Mouse (Mus musculus): ENCODE results near the gene Tlr13. TPM values are rescaled to one million over a fixed set of nuclear protein-coding genes. Genes with fewer than 3 reads are reported as not detected.

The Tlr13 gene
- 0.15 and 0.42 TPM in 2 replicates for polyA plus RNA-seq (2015; fragmentation: Nextera tagmentation; extraction: Ambion mirVana)

DNA sequence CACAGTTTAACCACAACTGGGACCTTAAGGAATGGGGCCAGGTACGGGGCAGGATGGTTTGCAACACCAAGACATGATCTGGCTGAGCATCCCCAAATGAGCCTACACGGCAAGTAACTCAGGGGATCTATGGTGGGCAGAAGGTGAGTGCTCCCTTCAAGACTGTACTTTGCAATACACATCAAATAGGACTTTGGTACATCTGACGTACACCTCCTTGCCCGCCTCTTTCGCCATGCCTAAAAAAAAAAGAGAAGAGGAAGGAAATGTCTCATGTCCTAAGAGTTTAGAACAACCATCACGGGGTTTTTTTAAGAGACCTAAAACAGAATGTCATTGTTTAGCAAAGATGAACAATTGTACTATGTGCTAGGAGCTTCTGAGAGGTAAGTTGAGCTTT lies at the start of gene Tlr13:
Gene Tlr13 (plus strand): TSS at position 269 of the 400 bp plus-strand sequence.
- no peak within 1 kb of the TSS for H3K27ac ChIP-seq
- H3K4me1 ChIP-seq, result no peaks in the 10 kb centered on the region
- no peaks in the 10 kb centered on the region for H3K9me3 ChIP-seq
- H3K4me2 ChIP-seq, result no peak within 1 kb of the TSS
- H3K36me3 ChIP-seq (replicated peaks), result no peaks in the 10 kb centered on the region
- no peak within 1 kb of the TSS for H3K4me3 ChIP-seq
- no peak within 1 kb of the TSS for H3K9ac ChIP-seq
- 91% methylated on average over 6 of the region's 6 CpGs for WGBS
- no peak for ATAC-seq (replicated peaks)
- H3K27me3 ChIP-seq (replicated peaks), result no peaks in the 10 kb centered on the region

DNA sequence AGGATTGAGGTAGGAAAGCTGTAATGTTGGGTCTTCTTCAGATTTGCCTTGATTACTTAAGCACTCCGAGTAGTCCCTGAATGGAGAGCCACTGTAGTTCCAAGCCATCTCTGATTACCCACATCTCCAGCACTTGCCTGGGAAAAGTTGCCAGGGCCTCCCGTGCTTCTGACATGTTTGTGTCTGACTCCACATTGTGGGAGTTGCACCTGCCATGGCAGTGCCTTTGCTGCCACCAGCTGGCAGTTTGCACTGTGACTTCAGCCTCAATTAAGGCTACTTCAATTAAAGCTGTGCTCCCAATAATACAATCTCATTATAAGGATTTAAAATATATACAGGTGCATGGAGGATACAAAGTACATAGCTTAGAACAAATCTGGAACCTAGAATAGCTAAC lies 37.5 kb upstream of the Tlr13 start:
- WGBS, result 68% methylated on average over 2 of the region's 2 CpGs
- no peak for ATAC-seq (replicated peaks)
- Histone ChIP-seq H3K27me3 (replicated peaks) (no peaks in the 10 kb centered on the region), H3K4me1 (no peaks in the 10 kb centered on the region), H3K9ac (no peak overlapping the region), H3K9me3 (no peaks in the 10 kb centered on the region), H3K4me2 (no peak overlapping the region), H3K4me3 (no peak overlapping the region), H3K36me3 (replicated peaks) (no peaks in the 10 kb centered on the region), H3K27ac (no peak overlapping the region)

DNA sequence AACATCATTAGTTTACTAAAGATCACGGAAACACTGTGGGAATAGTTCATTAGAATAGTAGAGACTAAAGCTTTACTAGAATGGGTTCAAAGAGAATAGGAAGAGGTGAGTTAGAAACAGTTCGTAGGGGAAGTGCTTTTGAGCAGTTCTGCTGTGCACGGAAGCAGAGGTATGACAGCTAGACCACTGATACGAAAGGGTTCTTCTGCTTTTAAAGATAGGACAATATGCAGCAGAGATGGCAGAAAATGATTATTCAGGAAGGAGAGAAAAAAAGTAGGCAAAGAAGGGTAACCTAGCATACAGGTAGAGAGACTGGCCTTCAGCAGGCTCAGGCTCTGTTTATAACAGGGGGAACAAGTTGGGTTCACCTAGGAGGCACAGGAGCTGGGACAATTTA lies 29.1 kb upstream of the Tlr13 start:
- 93% methylated on average over 4 of the region's 4 CpGs for WGBS
- Histone ChIP-seq H3K27ac (no peak overlapping the region), H3K36me3 (replicated peaks) (no peaks in the 10 kb centered on the region), H3K27me3 (replicated peaks) (no peaks in the 10 kb centered on the region), H3K9me3 (no peaks in the 10 kb centered on the region), H3K4me3 (no peak overlapping the region), H3K9ac (no peak overlapping the region), H3K4me2 (no peak overlapping the region), H3K4me1 (no peaks in the 10 kb centered on the region)
- no peak for ATAC-seq (replicated peaks)

DNA sequence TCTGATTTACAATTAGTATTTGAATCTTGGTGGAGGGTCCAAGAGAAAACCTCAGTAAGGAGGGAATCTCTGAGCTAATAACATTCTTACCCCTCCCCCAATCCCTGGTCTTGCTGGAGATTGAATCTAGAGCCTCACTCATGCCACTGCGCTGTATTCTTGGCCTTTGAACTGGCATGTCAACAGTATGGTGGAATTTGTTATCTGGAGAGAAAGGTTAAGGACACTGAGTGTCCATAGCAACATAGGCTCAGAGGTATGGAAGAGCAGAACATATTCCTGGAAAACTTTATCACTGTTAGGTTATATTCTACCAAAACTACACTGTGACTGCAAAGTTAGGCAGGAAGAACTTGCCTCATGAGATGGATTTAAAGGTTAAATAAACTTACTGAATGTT lies 28.3 kb upstream of the Tlr13 start:
- Histone ChIP-seq H3K27ac (no peak overlapping the region), H3K4me2 (no peak overlapping the region), H3K36me3 (replicated peaks) (no peaks in the 10 kb centered on the region), H3K27me3 (replicated peaks) (no peaks in the 10 kb centered on the region), H3K4me1 (no peaks in the 10 kb centered on the region), H3K9ac (no peak overlapping the region), H3K9me3 (no peaks in the 10 kb centered on the region), H3K4me3 (no peak overlapping the region)
- 91% methylated on average over 1 of the region's 1 CpGs for WGBS
- no peak for ATAC-seq (replicated peaks)

DNA sequence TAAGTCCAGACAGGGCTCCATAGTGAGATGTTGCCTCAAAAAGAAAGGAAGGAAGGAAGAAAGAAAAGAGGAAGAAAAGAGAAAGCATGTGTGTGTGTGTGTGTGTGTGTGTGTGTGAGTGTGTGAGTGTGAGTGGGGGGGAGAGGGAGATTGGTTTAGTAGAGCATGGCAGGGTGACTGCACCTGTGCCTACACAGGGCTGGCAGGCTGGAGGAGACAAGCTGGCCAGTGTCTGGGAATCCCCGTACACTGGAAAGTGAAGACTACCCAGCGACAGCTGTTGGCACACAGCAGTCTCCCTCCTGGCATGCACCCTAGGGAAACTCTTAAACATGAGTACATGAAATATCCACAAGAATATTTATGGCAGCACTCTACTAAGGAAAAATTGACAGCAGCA lies 20.2 kb upstream of the Tlr13 start:
- 93% methylated on average over 2 of the region's 2 CpGs for WGBS
- ATAC-seq (replicated peaks), result no peak

DNA sequence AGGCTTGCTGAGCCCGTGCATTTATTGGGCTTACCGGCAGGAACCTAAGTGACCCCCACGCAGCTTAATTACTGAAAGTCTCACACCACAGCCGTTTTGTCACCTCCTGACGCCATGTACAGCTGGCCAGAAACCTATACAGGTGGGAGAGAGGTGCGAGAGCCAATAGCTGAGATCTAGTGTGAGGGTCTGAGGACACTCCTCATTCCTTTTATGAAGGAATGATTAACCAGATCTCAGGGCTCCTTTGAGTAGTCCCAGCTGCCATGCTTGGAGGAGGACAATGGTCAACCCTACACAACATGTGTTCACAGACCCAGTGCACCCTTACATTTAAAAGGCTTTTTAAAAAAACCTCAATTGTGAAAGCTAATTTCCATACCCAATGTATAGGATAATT lies 14.7 kb upstream of the Tlr13 start:
- Histone ChIP-seq H3K9ac (no peak overlapping the region), H3K27ac (no peak overlapping the region), H3K4me2 (no peak overlapping the region), H3K4me1 (no peaks in the 10 kb centered on the region), H3K9me3 (no peaks in the 10 kb centered on the region), H3K36me3 (replicated peaks) (0 out of 2 replicates have a peak, but pooled peaks cover 3% of the 10 kb centered on the region), H3K4me3 (no peak overlapping the region), H3K27me3 (replicated peaks) (no peaks in the 10 kb centered on the region)
- no peak for ATAC-seq (replicated peaks)
- 86% methylated on average over 6 of the region's 6 CpGs for WGBS

More for the DNA sequence above, 20.2 kb upstream of the Tlr13 start:
- 0 out of 2 replicates have a peak, but pooled peaks cover 3% of the 10 kb centered on the region for H3K36me3 ChIP-seq (replicated peaks)
- H3K9ac ChIP-seq, result no peak overlapping the region
- H3K27ac ChIP-seq, result no peak overlapping the region
- H3K4me1 ChIP-seq, result no peaks in the 10 kb centered on the region
- H3K27me3 ChIP-seq (replicated peaks), result no peaks in the 10 kb centered on the region
- no peak overlapping the region for H3K4me2 ChIP-seq
- no peak overlapping the region for H3K4me3 ChIP-seq
- no peaks in the 10 kb centered on the region for H3K9me3 ChIP-seq

DNA sequence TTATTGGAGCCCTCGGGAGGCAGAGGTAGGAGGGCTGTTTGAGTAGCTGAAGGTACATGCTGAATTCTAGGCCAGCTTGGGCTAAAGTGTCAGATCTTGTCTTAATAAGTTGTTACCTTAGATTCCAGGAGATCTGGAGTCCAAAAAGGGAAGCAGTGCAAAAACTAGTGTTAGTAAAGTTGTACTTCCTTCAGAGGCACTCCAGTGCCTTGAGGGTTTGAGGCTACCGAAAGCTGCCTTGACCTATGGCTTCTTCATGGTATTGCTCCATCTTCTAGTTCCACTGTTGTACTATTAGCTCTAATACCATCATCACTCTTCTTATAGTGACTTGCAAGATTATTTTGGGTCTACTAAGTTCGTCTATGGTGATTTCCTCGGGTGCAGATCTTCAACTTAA lies 13.1 kb upstream of the Tlr13 start:
- Histone ChIP-seq H3K36me3 (replicated peaks) (0 out of 2 replicates have a peak, but pooled peaks cover 3% of the 10 kb centered on the region), H3K9me3 (no peaks in the 10 kb centered on the region), H3K4me1 (no peaks in the 10 kb centered on the region), H3K9ac (no peak overlapping the region), H3K27ac (no peak overlapping the region), H3K4me3 (no peak overlapping the region), H3K27me3 (replicated peaks) (no peaks in the 10 kb centered on the region), H3K4me2 (no peak overlapping the region)
- ATAC-seq (replicated peaks), result no peak
- 91% methylated on average over 4 of the region's 4 CpGs for WGBS

DNA sequence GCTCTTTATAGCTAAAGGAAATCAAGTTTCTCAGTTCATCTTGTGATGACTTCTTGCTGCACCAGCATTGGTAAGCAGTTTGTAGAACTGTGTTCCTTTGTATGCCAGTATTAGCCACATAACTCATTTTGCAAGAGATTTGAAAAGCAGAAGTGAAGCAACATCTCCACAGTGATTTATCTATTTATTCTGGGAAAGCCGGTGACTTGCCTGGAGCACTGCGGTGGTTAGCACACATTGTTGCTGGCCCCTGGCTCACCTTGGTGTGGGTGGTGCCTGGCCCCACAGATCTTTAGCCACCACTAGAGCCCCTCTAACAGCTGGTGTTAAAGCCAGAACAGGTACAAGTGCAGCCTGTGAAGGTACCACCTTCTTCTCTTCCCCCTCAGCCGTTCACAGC lies 8.1 kb upstream of the Tlr13 start:
- Histone ChIP-seq H3K36me3 (replicated peaks) (no peaks in the 10 kb centered on the region), H3K4me2 (no peak overlapping the region), H3K9ac (no peak overlapping the region), H3K4me3 (no peak overlapping the region), H3K9me3 (no peaks in the 10 kb centered on the region), H3K4me1 (no peaks in the 10 kb centered on the region), H3K27me3 (replicated peaks) (no peaks in the 10 kb centered on the region), H3K27ac (no peak overlapping the region)
- no peak for ATAC-seq (replicated peaks)
- WGBS, result 85% methylated on average over 3 of the region's 3 CpGs

DNA sequence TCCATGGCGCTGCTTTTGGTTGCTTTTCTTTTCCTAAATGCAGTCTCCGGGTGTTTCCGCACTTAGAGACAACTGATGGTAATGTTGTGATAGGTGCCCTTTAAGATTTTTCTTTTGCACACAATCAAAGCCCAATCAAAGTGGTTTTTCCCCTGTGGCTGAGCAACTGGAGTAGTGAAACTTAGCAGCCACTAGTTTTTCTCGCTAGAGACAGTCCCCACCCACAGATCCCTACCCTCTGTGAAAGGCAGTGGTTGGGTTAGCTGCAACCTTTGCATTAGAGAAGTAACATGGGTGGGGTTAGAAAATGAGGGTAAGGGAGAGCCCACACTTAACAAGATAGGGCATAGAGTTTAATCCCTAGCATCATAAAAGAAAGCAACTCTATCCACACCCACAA lies 7.5 kb upstream of the Tlr13 start:
- no peaks in the 10 kb centered on the region for H3K27me3 ChIP-seq (replicated peaks)
- H3K27ac ChIP-seq, result no peak overlapping the region
- no peak overlapping the region for H3K4me2 ChIP-seq
- ATAC-seq (replicated peaks), result no peak
- no peaks in the 10 kb centered on the region for H3K9me3 ChIP-seq
- H3K4me3 ChIP-seq, result no peak overlapping the region
- no peaks in the 10 kb centered on the region for H3K4me1 ChIP-seq
- H3K36me3 ChIP-seq (replicated peaks), result no peaks in the 10 kb centered on the region
- no peak overlapping the region for H3K9ac ChIP-seq
- 84% methylated on average over 4 of the region's 4 CpGs for WGBS

DNA sequence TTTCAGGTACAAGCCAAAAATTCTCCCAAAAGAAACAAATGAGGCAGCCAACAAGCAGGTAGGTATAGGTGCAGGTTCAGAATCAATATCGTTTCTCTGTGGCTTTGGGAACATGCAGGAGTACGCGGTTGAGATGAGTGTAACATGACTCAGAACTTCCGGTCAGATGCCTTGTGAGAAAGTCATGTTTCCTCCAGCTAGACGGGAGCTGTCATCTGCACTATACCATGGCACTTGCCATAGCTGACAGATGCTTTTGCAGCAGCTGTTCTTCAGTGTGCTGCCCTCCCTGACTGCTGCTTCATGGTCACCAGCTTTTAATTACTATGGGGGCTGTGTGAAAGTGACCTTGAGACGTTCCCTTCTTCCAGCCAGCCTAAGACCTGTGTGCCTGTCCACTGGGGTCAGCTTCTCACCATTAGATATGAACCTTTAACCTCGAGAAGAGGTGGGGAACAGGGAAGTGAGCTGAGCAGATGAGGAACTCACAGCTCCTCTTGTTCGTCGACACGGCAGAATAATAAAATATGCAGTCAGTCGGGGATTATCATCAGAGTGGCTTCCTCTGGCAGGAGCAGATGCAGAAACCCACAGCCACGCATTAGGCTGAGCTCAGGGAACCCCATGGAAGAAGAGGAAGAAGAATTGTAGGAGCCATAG lies 7.0 kb upstream of the Tlr13 start:
- H3K4me2 ChIP-seq, result no peak overlapping the region
- no peak overlapping the region for H3K27ac ChIP-seq
- H3K27me3 ChIP-seq (replicated peaks), result no peaks in the 10 kb centered on the region
- no peaks in the 10 kb centered on the region for H3K9me3 ChIP-seq
- no peak overlapping the region for H3K4me3 ChIP-seq
- H3K9ac ChIP-seq, result no peak overlapping the region
- 62% methylated on average over 12 of the region's 12 CpGs for WGBS
- no peak for ATAC-seq (replicated peaks)
- no peaks in the 10 kb centered on the region for H3K4me1 ChIP-seq
- no peaks in the 10 kb centered on the region for H3K36me3 ChIP-seq (replicated peaks)

DNA sequence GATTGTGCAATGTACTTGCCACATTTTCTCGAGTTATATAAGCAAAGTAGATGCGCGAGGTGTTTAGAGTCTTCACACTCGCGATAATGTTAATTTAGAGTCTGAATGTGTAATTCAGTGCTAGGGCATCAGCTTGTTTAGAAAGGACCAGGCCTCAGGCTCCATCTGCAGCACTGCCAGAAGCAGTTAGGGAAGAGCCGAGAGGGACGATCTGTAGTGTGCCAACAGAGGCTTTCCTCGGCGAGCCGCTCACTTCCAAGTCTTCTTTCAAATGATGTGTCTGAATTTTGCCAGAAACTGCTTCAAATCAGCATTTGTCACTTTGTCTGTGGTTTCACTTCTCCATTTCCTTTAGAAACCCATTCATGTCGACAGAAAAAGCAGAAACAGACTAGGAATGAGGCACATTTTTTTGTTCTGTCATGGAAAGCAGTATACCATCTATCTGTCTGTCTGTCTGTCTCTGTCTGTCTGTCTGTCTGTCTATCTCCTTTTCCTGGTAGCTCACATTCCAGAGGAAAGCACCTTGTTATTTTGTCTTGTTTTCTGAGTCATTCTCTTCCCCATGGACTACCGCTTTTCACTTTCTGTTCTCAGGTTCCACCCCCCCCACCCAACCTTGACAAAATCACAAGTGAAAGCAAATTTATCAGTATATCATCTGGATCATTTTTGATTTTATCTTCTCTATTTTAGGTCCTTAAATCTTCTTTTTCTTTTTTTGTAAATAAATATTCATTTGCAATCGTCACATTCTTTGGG lies 3.5 kb upstream of the Tlr13 start:
- Histone ChIP-seq H3K4me3 (no peak overlapping the region), H3K4me1 (no peaks in the 10 kb centered on the region), H3K9ac (no peak overlapping the region), H3K36me3 (replicated peaks) (no peaks in the 10 kb centered on the region), H3K4me2 (no peak overlapping the region), H3K9me3 (no peaks in the 10 kb centered on the region), H3K27ac (no peak overlapping the region), H3K27me3 (replicated peaks) (no peaks in the 10 kb centered on the region)
- no peak for ATAC-seq (replicated peaks)
- 88% methylated on average over 13 of the region's 13 CpGs for WGBS

DNA sequence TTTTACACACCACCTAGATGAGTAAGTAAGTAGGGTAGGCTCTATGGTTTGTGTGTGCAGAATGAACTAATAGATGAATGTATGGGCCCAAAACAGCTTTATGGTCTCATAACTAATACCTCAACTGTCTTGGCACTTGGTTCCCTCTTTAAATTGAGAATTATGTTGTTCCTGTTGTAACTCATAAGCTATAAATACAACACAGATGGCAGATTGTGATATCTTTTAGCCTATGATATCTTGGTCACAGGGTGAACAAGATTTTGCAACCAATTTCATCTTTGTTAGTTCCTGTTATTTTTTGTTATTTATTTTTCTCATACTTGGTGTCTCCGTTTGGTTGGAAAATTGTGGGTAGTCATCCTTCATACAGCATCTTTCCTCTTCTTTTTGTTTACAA lies 5.2 kb downstream of the Tlr13 start:
- WGBS, result 89% methylated on average over 1 of the region's 1 CpGs
- no peaks in the 10 kb centered on the region for H3K36me3 ChIP-seq (replicated peaks)
- no peak for ATAC-seq (replicated peaks)
- H3K27ac ChIP-seq, result no peak overlapping the region
- no peak overlapping the region for H3K4me2 ChIP-seq
- H3K27me3 ChIP-seq (replicated peaks), result no peaks in the 10 kb centered on the region
- H3K9ac ChIP-seq, result no peak overlapping the region
- H3K9me3 ChIP-seq, result no peaks in the 10 kb centered on the region
- H3K4me3 ChIP-seq, result no peak overlapping the region
- H3K4me1 ChIP-seq, result no peaks in the 10 kb centered on the region

DNA sequence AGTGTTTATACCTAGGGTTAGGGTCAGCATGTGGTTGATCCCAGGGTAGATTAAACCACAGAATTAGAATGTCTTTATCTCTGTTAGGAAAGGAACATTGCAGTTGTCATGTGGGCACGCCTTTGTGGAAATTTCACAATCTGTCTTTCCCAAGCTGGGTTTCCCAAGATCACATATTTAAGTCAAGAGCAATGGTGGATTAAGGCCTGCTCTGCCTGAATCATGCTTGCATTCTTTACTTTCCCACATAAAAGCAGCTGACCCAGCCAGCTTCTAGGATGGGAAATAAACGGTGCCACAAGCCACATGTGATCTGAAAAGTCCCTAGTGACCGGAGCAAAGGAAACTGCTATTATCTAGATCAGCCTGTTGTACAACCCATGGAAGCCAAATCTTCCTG lies 6.5 kb downstream of the Tlr13 start:
- no peak overlapping the region for H3K4me2 ChIP-seq
- H3K9ac ChIP-seq, result no peak overlapping the region
- H3K27me3 ChIP-seq (replicated peaks), result no peaks in the 10 kb centered on the region
- H3K27ac ChIP-seq, result no peak overlapping the region
- 89% methylated on average over 3 of the region's 3 CpGs for WGBS
- H3K36me3 ChIP-seq (replicated peaks), result no peaks in the 10 kb centered on the region
- no peaks in the 10 kb centered on the region for H3K4me1 ChIP-seq
- no peaks in the 10 kb centered on the region for H3K9me3 ChIP-seq
- ATAC-seq (replicated peaks), result no peak
- no peak overlapping the region for H3K4me3 ChIP-seq

Measured in midbrain, embryonic 15.5 days (tissue).